Mouse (Mus musculus) olfactory bulb, adult 2 months (tissue): Measurements from ENCODE around the gene Vps52.

Source experiments
- CTCF ChIP-seq: fragments of 200-500 bp; IDR thresholded peaks from 2 replicates; pipeline ENCODE4 v1.5.1; 2012; ENCODE audit warnings: low read depth, mild to moderate bottlenecking, low read length, moderate library complexity; ENCODE audit not compliant: insufficient read depth
- POLR2A ChIP-seq: fragments of 200-500 bp; IDR thresholded peaks from 2 replicates; pipeline ENCODE4 v1.6.1; 2012; ENCODE audit warnings: mild to moderate bottlenecking, low read depth, low read length, moderate library complexity; ENCODE audit not compliant: insufficient read depth

GRCm38 (mm10) chr17:33911813-33912414 is 43.7 kb upstream of the Vps52 start:
- TF ChIP-seq CTCF (no peak), POLR2A (no peak)
